Mouse (Mus musculus): ENCODE measurements at regions not wholly inside any gene's neighbourhood (a gene's known extent, or its start where the extent isn't known, plus 50 kb on each side); places are given as distances from the start of the nearest gene placed in this dataset.
"Not testable (repeated sequence)": the region's sequence is repeated elsewhere in the genome, so short reads cannot be mapped to it uniquely, and the experiment has no call there.

DNA sequence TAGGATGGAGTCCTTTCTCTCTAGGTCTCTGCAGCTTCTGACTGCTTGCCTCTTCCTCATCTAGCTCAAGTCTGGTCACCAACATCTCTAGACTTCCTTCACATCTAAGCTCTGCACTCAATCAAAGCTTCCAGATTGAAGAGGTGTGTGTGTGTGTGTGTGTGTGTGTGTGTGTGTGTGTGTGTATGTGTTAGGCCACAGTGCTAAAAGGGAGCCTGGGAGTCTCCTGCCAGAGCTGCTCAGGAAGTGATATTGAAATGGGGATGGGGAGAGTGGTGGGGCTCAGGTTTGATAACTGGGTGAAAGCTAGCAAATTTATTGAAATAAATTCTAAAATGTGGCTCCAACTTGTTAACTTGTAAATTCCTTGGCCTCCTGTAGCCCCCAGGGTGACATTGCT, 73.3 kb downstream of the Gm31371 start:
- DNase-seq = not testable (repeated sequence)

DNA sequence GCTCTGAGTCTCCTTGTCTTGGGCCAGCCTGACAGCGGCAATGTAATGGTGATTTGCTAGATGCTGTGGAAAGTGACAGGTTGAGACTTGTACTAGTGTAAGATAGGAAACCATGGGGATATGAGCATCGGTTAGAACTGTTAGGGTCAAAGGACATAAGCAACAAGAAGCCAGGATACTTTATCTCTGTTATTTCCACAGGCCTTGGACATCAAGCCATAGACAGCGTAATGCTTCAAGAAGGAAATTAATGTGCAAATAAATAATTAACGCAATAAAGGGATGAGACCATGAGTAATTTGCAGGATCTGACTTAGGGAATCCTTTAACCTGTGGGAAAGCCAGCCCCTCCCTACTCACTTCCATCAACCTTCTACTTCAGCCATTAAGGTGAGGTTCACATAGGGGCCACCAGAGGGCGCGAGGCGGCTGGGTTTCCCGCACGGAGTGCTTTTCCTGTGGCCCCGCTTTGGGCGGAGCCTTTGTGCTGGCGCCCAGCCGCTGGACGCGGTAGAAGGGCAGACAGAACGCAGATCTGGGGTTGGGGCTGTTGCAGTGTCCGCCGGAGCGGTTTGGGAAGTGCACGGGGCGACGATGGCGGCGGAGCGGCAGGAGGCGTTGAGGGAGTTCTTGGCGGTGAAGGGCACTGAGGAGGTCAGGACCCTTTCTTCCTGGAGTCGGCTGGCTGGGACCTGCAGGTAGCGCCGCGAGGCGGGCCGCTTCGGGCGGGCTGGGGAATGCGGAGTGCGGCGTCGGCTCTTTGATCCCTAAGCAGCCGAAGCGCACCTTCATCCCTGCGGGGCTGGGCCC, 76.5 kb downstream of the Gm31371 start:
- peak; percentile 70 for DNase-seq

DNA sequence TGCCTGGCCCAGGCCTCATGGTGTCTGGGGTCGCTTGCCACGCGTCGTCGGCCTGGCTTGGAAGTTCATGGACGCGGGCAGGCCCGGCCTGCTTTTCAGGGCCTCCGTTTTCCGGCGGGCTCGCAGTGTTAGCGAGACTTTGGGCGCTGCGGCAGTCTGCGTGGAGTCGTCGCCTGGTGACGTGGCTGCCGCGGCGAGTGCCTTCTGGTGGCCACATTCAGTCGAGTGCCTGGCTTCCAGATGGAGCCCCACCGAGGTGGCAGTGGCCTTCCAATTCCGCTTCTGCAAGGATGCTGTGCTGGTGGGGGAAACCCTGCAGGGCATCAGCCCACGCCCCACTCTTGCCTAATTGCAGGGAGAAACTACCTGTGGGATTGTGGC, 77.1 kb downstream of the Gm31371 start:
- DNase-seq = not testable (repeated sequence)

DNA sequence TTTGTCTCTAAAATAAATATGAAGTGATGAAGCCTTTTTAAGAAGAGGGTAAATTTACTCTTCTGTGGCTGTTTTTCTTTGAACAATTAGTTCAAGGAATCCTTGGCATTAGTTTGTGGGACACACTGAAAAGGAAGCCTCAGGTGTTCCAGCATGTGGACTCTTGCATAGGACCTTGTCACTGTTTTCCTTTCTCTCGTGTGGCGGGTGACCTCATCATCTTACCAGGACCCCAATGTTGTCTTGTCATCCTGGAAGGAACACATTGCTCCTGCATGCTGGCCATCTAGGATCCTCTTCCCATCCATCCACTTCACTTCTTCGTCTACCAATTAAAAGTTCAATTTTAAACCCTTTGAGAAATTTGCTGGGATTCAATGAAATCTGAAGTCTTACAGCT, 104.9 kb downstream of the Gm31371 start:
- DNase-seq = peak; percentile 27

DNA sequence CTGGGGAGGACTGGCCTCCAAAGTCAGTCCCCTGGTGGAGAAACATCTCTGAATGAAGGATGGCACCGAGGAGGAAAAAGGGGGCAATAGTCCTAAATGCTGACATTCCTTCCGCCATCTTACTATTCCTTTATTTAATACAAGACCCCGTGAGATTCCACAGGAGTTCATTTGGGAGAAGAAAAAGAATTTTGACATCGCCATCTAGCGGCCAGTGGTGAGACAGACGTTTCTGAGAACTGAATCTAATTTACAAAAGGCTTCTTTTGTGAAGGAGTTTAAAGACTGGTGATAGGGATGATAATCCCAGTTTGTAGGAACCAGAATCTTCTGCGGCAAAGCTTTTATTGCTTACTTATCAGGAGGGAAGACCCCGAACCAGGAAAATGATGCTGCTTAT, 107.8 kb downstream of the Gm31371 start:
- DNase-seq = not testable (repeated sequence)

DNA sequence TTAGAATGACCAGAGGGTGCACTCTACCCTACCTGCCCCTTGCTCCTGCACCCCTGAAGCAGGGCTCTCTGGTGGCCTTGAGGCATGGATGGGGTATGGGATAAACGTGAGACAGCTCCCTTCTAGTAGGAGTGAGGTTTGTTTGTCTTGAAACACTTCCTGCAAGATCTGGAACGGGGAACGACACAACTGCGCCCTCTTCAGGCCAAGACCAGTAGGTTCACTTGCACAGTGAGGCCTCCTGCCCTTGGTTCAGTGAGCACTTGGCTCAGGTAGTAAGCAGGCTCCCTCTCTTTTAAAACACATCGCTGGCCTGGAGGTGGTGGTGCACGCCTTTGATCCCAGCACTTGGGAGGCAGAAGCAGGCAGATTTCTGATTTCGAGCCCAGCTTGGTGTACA, 110.1 kb downstream of the Gm31371 start:
- DNase-seq = not testable (repeated sequence)

DNA sequence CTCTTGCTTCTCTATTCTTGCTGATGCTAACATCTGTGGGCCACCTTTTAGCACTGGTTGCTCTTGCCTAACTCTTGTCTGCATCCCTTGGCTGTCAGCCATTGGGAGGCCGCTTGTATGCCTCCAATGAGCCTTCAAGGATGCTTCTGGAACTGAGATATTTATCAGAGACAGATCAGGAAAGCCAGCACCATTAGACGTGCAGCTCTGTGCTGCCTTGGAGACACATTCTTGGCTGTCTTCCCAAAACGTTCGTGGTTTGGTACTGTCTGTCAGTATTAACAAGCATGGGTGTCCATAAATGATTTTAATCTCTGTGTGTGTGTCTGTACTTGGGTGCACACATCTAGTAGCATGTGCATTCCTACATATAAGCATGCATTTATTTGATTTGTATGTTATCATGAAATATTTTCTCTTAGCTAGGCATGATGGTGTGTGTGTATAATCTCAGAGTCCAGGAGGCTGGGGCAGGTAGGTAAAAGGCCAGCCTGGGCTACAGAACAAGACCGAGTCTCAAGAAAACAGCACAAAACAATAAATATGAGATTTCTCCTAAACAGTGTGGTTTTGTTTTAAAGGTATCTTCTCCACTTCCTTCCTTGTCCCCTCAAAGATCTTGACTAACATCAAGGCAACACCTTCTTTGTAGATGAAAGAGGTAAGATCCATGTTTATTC, 111.4 kb downstream of the Gm31371 start:
- not testable (repeated sequence) for DNase-seq

DNA sequence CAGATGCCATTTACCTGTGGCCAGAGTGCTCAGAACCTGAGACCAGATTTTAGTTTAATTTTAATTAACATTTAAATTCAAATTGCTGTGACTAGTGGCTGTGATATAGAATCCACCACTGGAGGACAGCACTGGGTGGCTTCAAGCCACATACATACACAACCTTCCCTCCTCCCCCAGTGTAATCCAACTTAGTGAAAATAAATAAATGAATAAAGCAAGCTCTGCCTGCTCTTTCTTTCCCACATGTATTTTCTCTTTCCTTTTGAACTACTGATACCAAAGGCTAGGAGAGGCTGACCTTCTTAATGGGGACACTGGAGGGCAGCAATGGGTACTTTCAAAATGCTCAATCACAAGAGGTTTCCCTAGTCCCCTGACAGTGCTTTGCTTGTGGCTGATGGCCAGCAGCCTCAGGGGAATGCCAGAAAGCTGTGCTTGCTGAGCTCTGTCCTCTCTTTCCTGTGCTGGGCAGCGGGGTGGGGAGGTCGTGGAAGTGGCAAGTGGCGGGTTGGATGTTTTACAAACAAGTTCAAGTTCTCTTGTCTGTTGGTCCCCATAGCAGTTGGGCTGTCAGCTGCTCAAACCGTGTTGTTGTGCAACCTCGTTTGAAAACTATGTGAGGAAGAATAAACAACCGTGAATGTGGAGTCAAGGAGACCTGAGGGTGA, 112.4 kb downstream of the Gm31371 start:
- not testable (repeated sequence) for DNase-seq

DNA sequence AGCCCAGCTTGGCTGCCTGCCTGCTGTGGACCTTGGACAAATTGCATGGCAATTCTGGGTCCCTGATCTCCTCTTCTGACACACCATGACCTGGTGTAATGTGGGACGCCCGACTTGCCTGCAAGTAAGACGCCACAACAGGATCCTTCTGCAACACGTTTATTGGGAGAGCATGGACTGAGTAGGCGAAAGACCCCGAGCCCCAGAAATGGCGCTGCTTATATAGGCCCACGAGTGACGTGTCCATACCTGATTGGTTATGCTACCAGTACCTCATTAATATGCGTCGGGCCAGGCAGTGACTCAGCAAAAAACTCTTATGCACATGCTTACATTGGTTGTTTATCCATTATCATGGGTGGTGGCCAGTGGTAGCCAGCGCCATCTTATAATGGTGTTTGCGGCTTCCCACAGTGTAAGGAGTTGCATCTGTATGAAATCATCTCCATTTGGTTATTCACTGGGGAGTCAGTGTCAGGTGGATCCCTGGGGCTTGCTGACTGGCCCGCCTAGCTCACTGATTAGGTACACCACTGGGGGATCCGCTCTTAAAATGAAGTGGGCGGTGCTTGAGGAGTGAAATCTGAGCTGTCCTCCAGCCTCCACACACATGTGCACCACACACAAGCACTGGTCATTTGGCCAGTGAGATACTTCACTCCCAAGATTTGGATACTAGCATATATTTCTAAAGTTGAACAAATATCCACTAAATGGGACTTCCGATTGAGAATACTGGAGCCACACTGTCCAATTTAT, 113.1 kb downstream of the Gm31371 start:
- DNase-seq = peak; percentile 41

DNA sequence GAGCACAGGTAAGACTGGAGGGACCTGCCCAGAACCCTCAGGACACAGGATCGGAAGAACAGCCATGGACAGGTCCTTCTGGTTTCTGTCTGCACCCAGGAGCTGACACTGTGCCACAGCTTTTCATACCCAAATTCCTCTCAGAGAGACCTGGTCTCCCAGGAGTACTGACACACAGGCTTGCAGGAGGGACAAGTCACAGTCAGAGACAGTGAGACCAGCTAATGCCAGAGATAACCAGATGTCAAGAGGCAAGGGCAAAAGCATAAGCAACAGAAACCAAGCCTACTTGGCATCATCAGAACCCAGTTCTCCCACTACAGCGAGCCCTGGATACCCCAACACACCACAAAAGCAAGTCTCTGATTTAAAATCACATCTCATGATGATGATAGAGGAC, 122.3 kb downstream of the Gm31371 start:
- DNase-seq = not testable (repeated sequence)

DNA sequence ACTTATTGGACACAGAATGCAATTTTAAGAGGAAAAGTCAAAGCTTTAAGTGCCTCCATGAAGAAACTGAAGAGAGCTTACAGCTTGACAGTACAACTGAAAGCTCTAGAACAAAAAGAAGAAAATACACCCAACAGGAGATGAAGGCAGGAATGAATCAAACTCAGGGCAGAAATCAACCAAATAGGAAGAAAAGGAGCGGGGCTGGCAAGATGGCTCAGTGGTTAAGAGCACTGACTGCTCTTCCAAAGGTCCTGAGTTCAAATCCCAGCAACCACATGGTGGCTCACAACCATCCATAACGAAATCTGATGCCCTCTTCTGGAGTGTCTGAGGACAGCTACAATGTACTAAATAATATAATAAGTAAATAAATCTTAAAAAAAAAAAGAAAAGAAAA, 124.8 kb downstream of the Gm31371 start:
- peak; percentile 48 for DNase-seq

DNA sequence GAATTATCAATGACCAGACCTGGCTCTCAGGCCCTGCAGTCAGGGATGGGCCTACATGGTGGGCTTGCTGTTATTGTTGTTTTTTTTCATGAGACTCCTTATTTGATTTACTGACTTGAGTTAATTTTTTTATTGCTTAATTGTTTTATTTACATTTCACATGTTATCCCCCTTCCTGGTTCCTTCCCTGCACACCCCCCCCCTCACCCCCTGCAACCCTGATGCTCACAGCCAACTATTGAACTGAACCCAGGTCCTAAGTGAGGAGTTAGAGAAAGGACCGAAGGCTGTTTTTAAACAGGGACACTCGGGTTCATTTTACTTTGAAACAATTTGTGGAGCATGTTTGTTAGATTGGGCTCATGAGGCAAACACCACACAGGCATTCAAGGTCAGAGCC, 126.9 kb downstream of the Gm31371 start:
- not testable (repeated sequence) for DNase-seq

DNA sequence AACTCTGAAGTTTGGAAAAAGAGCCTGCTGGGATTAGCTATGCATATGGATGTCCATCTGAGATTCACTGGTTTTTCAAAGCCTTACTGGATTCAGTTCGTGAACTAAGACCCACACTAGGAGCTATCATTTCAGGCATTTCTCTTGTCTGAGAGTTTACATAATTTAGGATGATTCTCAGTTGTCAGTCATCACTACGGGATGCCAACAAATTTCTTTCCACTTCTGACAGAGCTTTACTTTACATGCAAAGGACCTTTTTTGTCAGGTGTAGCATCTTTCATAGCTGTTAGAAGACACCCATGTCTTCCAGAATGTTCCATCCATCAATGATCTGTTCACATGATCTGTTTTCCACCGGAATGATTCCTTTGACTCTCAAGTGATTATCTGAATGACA, 154.4 kb downstream of the Gm31371 start:
- DNase-seq = peak; percentile 17

DNA sequence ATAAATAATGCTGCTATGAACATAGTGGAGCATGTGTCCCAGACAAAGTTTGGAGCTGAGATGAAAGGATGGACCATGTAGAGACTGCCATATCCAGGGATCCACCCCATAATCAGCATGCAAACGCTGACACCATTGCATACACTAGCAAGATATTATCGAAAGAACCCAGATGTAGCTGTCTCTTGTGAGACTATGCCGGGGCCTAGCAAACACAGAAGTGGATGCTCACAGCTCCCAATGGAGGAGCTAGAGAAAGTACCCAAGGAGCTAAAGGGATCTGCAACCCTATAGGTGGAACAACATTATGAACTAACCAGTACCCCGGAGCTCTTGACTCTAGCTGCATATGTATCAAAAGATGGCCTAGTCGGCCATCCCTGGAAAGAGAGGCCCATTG, 194.9 kb downstream of the Gm31371 start:
- not testable (repeated sequence) for DNase-seq

DNA sequence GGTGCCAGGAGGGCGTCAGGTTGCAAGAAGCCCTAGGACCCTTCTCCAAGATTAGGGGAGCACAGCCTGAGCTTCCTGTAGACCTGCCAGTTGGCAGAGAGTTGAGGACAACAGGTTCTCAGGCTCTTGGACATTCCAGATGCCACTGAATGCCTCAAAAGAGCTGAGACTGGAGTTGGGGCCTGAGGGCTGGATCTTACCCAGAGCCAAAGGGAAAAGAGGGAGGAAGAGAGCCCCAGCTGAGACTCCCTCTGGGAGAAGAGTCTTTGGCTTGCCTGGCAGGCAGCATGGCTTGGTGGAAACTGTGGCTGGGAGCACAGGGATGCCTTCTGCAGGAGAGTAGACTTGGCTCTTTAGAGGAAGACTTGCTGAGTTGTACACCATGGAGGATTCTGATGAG, 197.0 kb downstream of the Gm31371 start:
- not testable (repeated sequence) for DNase-seq

DNA sequence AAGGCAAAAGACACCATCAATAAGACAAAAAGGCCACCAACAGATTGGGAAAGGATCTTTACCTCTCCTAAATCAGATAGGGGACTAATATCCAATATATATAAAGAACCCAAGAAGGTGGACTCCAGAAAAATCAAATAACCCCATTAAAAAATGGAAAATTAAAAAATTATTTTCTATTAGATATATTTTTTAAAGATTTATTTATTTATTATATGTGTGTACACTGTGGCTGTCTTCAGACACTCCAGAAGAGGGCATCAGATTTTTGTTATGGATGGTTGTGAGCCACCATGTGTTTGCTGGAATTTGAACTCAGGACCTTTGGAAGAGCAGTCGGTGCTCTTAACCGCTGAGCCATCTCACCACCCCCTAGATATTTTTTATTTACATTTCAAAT, 199.2 kb downstream of the Gm31371 start:
- not testable (repeated sequence) for DNase-seq

DNA sequence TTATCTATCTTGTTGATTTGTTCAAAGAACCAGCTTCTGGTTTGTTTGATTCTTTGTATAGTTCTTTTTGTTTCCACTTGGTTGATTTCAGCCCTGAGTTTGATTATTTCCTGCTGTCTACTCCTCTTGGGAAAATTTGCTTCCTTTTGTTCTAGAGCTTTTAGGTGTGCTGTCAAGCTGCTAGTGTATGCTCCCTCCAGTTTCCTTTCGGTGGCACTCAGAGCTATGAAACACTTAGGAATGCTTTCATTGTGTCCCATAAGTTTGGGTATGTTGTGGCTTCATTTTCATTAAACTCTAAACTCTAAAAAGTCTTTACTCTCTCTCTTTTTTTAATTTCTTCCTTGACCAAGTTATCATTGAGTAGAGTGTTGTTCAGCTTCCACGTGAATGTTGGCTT, 204.0 kb downstream of the Gm31371 start:
- not testable (repeated sequence) for DNase-seq

DNA sequence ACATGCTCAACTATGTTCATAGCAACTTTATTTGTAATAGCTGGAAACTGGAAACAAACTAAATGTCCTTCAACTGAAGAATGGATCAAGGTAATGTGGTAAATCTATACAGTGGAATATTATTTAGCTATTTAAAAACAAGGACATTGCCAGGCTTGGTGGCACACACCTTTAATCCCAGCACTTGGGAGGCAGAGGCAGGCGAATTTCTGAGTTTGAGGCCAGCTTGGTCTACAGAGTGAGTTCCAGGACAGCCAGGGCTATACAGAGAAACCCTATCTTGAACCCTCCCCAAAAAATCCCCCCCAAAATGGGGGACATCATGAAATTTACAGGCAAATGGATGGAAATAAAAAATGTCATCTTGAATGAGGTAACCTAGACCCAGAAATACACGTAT, 213.6 kb downstream of the Gm31371 start:
- not testable (repeated sequence) for DNase-seq

DNA sequence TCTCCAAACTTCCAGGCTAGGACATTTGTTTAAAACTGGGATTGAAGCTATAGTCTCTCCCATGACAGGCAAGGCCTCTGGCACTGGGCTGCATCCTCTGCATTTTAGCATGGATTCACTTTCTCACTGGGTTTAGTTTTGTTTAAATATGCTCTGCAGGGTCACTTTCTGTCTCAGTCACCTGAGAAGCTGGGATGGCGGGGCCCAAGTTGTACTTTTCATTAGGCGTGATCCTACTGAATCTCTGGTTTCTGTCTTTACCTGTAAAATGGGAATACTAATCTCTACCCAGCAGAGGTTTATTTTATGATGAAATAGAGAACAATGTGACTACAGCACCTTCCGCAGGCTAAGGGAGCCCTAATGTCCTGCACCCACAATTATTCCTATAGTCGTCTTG, 216.4 kb downstream of the Gm31371 start:
- DNase-seq = not testable (repeated sequence)

DNA sequence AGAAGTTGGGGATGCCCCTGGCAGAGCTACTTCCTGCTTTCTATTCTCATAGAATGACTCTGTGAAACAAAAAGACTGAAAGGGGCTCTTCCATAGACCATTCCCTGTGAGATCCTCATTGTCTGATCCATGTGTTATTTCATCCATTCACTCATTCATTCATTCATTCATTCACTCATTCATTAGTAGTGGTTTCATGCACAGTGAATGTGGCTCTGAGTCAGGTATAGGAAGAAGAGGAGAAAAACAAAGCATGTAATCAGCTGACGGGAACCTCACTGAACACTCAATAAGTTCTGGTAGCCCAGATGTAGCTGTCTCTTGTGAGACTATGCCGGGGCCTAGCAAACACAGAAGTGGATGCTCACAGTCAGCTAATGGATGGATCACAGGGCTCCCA, 217.0 kb downstream of the Gm31371 start:
- DNase-seq = not testable (repeated sequence)

DNA sequence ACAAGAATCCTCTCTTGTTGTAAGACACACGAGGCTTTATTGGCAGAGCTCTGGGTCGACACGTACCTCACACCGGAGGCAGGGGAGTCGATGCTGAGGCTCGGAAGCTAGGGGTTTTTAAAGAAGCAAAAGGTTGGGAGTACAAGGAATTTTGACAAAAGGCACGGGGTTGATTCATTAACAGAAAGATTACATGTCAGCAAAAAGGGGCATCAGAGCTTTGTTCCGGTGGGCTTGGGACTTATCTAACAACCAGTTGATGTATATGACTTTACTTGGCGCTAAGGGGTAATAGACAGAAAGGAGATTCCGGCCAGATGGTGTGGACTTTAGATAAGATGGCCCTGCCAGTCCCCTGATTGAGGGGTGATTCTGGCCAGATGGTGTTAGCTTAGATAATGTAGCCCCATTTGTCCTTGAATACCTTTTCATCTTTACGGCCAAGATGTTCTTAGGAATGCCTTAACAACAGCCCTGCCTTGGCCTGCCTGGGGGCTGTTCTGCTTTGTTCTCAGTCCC, 218.3 kb downstream of the Gm31371 start:
- not testable (repeated sequence) for DNase-seq

DNA sequence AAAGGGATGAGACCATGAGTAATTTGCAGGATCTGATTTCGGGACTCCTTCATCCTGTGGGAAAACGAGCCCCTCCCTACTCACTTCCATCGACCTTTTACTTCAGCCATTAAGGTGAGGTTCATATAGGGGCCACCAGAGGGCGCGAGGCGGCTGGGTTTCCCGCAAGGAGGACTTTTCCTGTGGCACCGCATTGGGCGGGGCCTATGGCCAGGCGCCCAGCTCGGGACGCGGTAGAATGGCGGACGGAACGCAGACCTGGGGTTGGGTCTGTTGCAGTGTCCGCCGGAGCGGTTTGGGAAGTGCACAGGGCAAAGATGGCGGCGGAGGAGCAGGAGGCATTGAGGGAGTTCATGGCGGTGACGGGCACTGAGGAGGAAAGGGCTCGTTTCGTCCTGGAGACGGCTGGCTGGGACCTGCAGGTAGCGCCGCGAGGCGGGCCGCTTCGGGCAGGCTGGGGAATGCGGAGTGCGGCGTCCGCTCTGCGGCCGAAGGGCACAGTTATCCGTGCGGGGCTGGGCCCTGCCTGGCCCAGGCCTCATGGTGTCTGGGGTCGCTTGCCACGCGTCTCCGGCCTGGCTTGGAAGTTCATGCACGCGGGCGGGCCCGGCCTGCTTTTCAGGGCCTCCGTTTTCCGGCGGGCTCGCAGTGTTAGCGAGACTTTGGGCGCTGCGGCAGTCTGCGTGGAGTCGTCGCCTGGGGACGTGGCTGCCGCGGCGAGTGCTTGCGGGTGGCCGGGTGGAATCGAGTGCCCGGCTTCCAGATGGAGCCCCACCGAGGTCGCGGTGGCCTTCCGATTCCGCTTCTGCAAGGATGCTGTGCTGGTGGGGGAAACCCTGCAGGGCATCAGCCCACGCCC, 219.1 kb downstream of the Gm31371 start:
- DNase-seq = peak; percentile 100

All from kidney, postnatal 14 days (tissue).